Mouse (Mus musculus): Measurements from ENCODE around the gene Scimp. TPM values are rescaled to one million over a fixed set of nuclear protein-coding genes. Genes with fewer than 3 reads are reported as not detected.

Scimp gene
- not detected for total RNA-seq (2021)
- long read RNA-seq, experiment 1, result 0 reads
- long read RNA-seq, experiment 2, result 0 reads

GRCm38 (mm10) chr11:70812365-70812764 lies at the start of gene Scimp:
Gene Scimp (minus strand): TSS chr11:70812586.
- intact Hi-C loops (cut with DNase I), result no loop called here

GRCm38 (mm10) chr11:70860371-70860770 lies 48.0 kb upstream of the Scimp start:
- Histone ChIP-seq H3K27ac (no peak overlapping the region), H3K4me3 (no peak overlapping the region)
- no peak for DNase-seq (ENCODE audit: extremely low spot score in 1 of 2, low spot score in 2 of 2)
- TF ChIP-seq CTCF (IDR thresholded peaks at IDR 0.05), result no peak
- intact Hi-C loops (cut with DNase I), result no loop called here

More at GRCm38 (mm10) chr11:70812365-70812764, at the start of gene Scimp:
- Histone ChIP-seq H3K27ac (no peak within 1 kb of the TSS), H3K4me3 (no peak within 1 kb of the TSS)
- no peak for TF ChIP-seq CTCF (IDR thresholded peaks at IDR 0.05)
- no peak for DNase-seq (ENCODE audit: extremely low spot score in 1 of 2, low spot score in 2 of 2)

- Histone ChIP-seq H3K27ac (no peak overlapping the region; the same call in 1 of the 2 replicates), H3K4me3 (peak overlapping the region; percentile 87)
- no peak for DNase-seq (ENCODE audit: extremely low spot score in 1 of 2, low spot score in 2 of 2)
- intact Hi-C loops (cut with DNase I), result no loop called here
- no peak for TF ChIP-seq CTCF (IDR thresholded peaks at IDR 0.05)
Measured at GRCm38 (mm10) chr11:70846029-70846428, 33.6 kb upstream of the Scimp start.

GRCm38 (mm10) chr11:70845457-70845978 lies 33.1 kb upstream of the Scimp start:
- intact Hi-C loops (cut with DNase I), result no loop called here
- Histone ChIP-seq H3K27ac (peak overlapping the region; percentile 97), H3K4me3 (peak overlapping the region; percentile 87)
- no peak for TF ChIP-seq CTCF (IDR thresholded peaks at IDR 0.05)
- DNase-seq (ENCODE audit: extremely low spot score in 1 of 2, low spot score in 2 of 2), result no peak

- peak within 1 kb of the TSS; percentile 97 for H3K27ac ChIP-seq
- intact Hi-C loops (cut with DNase I), result no loop called here
- peak; percentile 93 to 95 for DNase-seq (ENCODE audit: extremely low spot score in 1 of 2, low spot score in 2 of 2)
- H3K4me3 ChIP-seq, result peak within 1 kb of the TSS; percentile 87
- no peak for TF ChIP-seq CTCF (IDR thresholded peaks at IDR 0.05)
Measured at GRCm38 (mm10) chr11:70844559-70845456, 32.4 kb upstream of the Scimp start, which contains the start of gene Rabep1. Gene Rabep1 (plus strand): TSS chr11:70844778.

- TF ChIP-seq CTCF (IDR thresholded peaks at IDR 0.05), result no peak
- no peak for DNase-seq (ENCODE audit: extremely low spot score in 1 of 2, low spot score in 2 of 2)
- intact Hi-C loops (cut with DNase I), result no loop called here
- H3K4me3 ChIP-seq, result peak overlapping the region; percentile 87
- peak overlapping the region; percentile 97 for H3K27ac ChIP-seq
Measured at GRCm38 (mm10) chr11:70843701-70844551, 31.5 kb upstream of the Scimp start.

- no peak for DNase-seq (ENCODE audit: extremely low spot score in 1 of 2, low spot score in 2 of 2)
- TF ChIP-seq CTCF (IDR thresholded peaks at IDR 0.05), result no peak
- no peak overlapping the region for H3K27ac ChIP-seq
- no peak overlapping the region for H3K4me3 ChIP-seq
- intact Hi-C loops (cut with DNase I), result no loop called here
Measured at GRCm38 (mm10) chr11:70842983-70843382, 30.6 kb upstream of the Scimp start.

- Histone ChIP-seq H3K4me3 (no peak overlapping the region), H3K27ac (no peak overlapping the region)
- intact Hi-C loops (cut with DNase I), result no loop called here
- DNase-seq (ENCODE audit: extremely low spot score in 1 of 2, low spot score in 2 of 2), result no peak
- no peak for TF ChIP-seq CTCF (IDR thresholded peaks at IDR 0.05)
Measured at GRCm38 (mm10) chr11:70838610-70839009, 26.2 kb upstream of the Scimp start.

- intact Hi-C loops (cut with DNase I), result no loop called here
- no peak for DNase-seq (ENCODE audit: extremely low spot score in 1 of 2, low spot score in 2 of 2)
- H3K4me3 ChIP-seq, result no peak overlapping the region
- no peak overlapping the region for H3K27ac ChIP-seq
- TF ChIP-seq CTCF (IDR thresholded peaks at IDR 0.05), result no peak
Measured at GRCm38 (mm10) chr11:70837031-70837430, 24.6 kb upstream of the Scimp start.

GRCm38 (mm10) chr11:70835381-70835831 lies 23.0 kb upstream of the Scimp start:
- peak overlapping the region; percentile 70 for H3K27ac ChIP-seq
- DNase-seq (ENCODE audit: extremely low spot score in 1 of 2, low spot score in 2 of 2), result peak in 1 of 2 experiments; percentile 30
- no peak overlapping the region for H3K4me3 ChIP-seq
- intact Hi-C loops (cut with DNase I), result no loop called here
- TF ChIP-seq CTCF (IDR thresholded peaks at IDR 0.05), result no peak

GRCm38 (mm10) chr11:70833831-70834230 lies 21.4 kb upstream of the Scimp start:
- Histone ChIP-seq H3K27ac (no peak overlapping the region), H3K4me3 (no peak overlapping the region)
- TF ChIP-seq CTCF (IDR thresholded peaks at IDR 0.05), result no peak
- no peak for DNase-seq (ENCODE audit: extremely low spot score in 1 of 2, low spot score in 2 of 2)
- intact Hi-C loops (cut with DNase I), result no loop called here
